In genomic region chr9:48236455-48236854, GRCm38 (mm10) we compare ENCODE assay signal across 19 mouse cellular contexts.
DNase-seq lines count a peak whose midpoint lies in the region; ATAC-seq lines count a peak whose summit lies in the region.
"Had no signal": no experiment of that assay in that cellular context is flagged by ENCODE, and none has a peak within 500 bp of the region (broad histone marks: within the 10 kb centered on the region; RNA-seq: fewer than 3 reads in every experiment).

No protein-coding gene starts in this region.

- H3K36me3 ChIP-seq in heart, embryonic 11.5 days (ENCODE audit: control insufficient read depth, insufficient read depth, low read length) = no peaks in the 10 kb centered on the region
- H3K36me3 ChIP-seq: embryonic facial prominence, embryonic 10.5 days; embryonic facial prominence, embryonic 12.5 days; forebrain, embryonic 15.5 days had no signal

- DNase-seq in heart, adult 11 months = peak; percentile 72
- peak; percentile 22 for DNase-seq in layer of hippocampus, adult 9-11 months
- DNase-seq in layer of hippocampus, postnatal 14 days (ENCODE audit: low spot score in 2 of 2) = no peak
- peak; percentile 31 for DNase-seq in right cerebral cortex, postnatal 25 days
- no peak for DNase-seq in right cerebral cortex, adult 2 months (ENCODE audit: low spot score in 2 of 2)
- no peak for DNase-seq in thymus, postnatal 10 days (ENCODE audit: low spot score in 2 of 2)
- DNase-seq: adrenal gland, adult 2 months; adrenal gland, postnatal 10 days; adrenal gland, postnatal 25 days; cerebellum, adult 11-12 months; cerebellum, adult 2 months; cerebellum, adult 9-10 months; cerebellum, postnatal 10 days; cerebellum, postnatal 25 days had no signal

- no peaks in the 10 kb centered on the region for H3K9me3 ChIP-seq in heart, embryonic 11.5 days (replicated peaks; ENCODE audit: control insufficient read depth, low read length)
- H3K9me3 ChIP-seq: embryonic facial prominence, embryonic 10.5 days; embryonic facial prominence, embryonic 12.5 days; forebrain, embryonic 13.5 days; forebrain, embryonic 15.5 days had no signal

- H3K27me3 ChIP-seq in heart, embryonic 11.5 days (ENCODE audit: control insufficient read depth, insufficient read depth, low read length) = no peaks in the 10 kb centered on the region
- H3K27me3 ChIP-seq: embryonic facial prominence, embryonic 12.5 days; forebrain, embryonic 13.5 days; forebrain, embryonic 15.5 days had no signal

- ATAC-seq in heart, embryonic 11.5 days (replicated peaks; ENCODE audit: insufficient number of reproducible peaks, low FRiP score, low TSS enrichment) = no peak
- ATAC-seq: forebrain, embryonic 13.5 days; forebrain, embryonic 15.5 days had no signal

- peaks cover 4% of the 10 kb centered on the region; the same call in 1 of the 2 replicates for H3K4me1 ChIP-seq in heart, embryonic 11.5 days (ENCODE audit: control insufficient read depth, insufficient read depth, low read length)
- H3K4me1 ChIP-seq: embryonic facial prominence, embryonic 12.5 days; forebrain, embryonic 13.5 days; forebrain, embryonic 15.5 days had no signal

- H3K9ac ChIP-seq in heart, embryonic 11.5 days (ENCODE audit: low read depth, low read length) = no peak overlapping the region
- H3K9ac ChIP-seq: embryonic facial prominence, embryonic 12.5 days; forebrain, embryonic 13.5 days; forebrain, embryonic 15.5 days had no signal

- no peak overlapping the region for H3K4me2 ChIP-seq in heart, embryonic 11.5 days
- H3K4me2 ChIP-seq: embryonic facial prominence, embryonic 12.5 days; forebrain, embryonic 13.5 days; forebrain, embryonic 15.5 days had no signal

- H3K27ac ChIP-seq in heart, embryonic 11.5 days (ENCODE audit: low read depth, low read length) = no peak overlapping the region
- H3K27ac ChIP-seq: embryonic facial prominence, embryonic 10.5 days; embryonic facial prominence, embryonic 12.5 days; forebrain, embryonic 13.5 days; forebrain, embryonic 15.5 days had no signal

- 62% methylated on average over 6 of the region's 6 CpGs for WGBS in heart, embryonic 11.5 days (ENCODE audit: insufficient replicate concordance)

- H3K4me3 ChIP-seq in heart, embryonic 11.5 days (ENCODE audit: low read depth, low read length) = no peak overlapping the region
- H3K4me3 ChIP-seq: embryonic facial prominence, embryonic 10.5 days; embryonic facial prominence, embryonic 12.5 days; forebrain, embryonic 13.5 days; forebrain, embryonic 15.5 days had no signal

Comparison
In these comparisons a context has a peak if more than half of its experiments do, and no peak if none do; other contexts are left out.
1. DNase-seq: peak in heart, adult 11 months (single experiment), layer of hippocampus, adult 9-11 months (single experiment) and right cerebral cortex, postnatal 25 days (single experiment); none in layer of hippocampus, postnatal 14 days (0 of 2), right cerebral cortex, adult 2 months (0 of 2) and thymus, postnatal 10 days (0 of 2).